Mouse (Mus musculus): Measurements from ENCODE around the gene 9330161L09Rik. TPM values are rescaled to one million over a fixed set of nuclear protein-coding genes. Genes with fewer than 3 reads are reported as not detected.

The 9330161L09Rik gene
- polyA plus RNA-seq, 1 experiment, result not detected

- whole genome bisulfite sequencing, result 72% methylated on average over 4 of the region's 4 CpGs
These were observed 30.8 kb downstream of the 9330161L09Rik start for GRCm38 (mm10) chr12:103376774-103377173.

GRCm38 (mm10) chr12:103376124-103376523 lies 31.5 kb downstream of the 9330161L09Rik start:
- no peak for TF ChIP-seq POLR2A (IDR thresholded peaks at IDR 0.05; ENCODE audit: borderline replicate concordance, control insufficient read depth, low read depth, low read length)
- TF ChIP-seq CTCF (IDR thresholded peaks at IDR 0.05; ENCODE audit: control insufficient read depth, insufficient read depth, low read length), result no peak
- WGBS, result 70% methylated on average over 5 of the region's 5 CpGs

More at GRCm38 (mm10) chr12:103376774-103377173, 30.8 kb downstream of the 9330161L09Rik start:
- Histone ChIP-seq H3K27ac (ENCODE audit: control insufficient read depth, insufficient read depth, low read depth, low read length, poor library complexity) (no peak overlapping the region), H3K4me1 (ENCODE audit: control insufficient read depth, insufficient read depth, low read length) (peaks cover 1% of the 10 kb centered on the region; the same call in 1 of the 2 replicates), H3K4me3 (replicated peaks; ENCODE audit: control insufficient read depth, low read depth, low read length) (no peak overlapping the region)
- TF ChIP-seq POLR2A (IDR thresholded peaks at IDR 0.05; ENCODE audit: borderline replicate concordance, control insufficient read depth, low read depth, low read length) (no peak), CTCF (IDR thresholded peaks at IDR 0.05; ENCODE audit: control insufficient read depth, insufficient read depth, low read length) (no peak)

GRCm38 (mm10) chr12:103373530-103374236 lies 33.9 kb downstream of the 9330161L09Rik start:
- H3K4me1 ChIP-seq (ENCODE audit: control insufficient read depth, insufficient read depth, low read length), result peaks cover 1% of the 10 kb centered on the region; the same call in 1 of the 2 replicates
- TF ChIP-seq POLR2A (IDR thresholded peaks at IDR 0.05; ENCODE audit: borderline replicate concordance, control insufficient read depth, low read depth, low read length) (no peak), CTCF (IDR thresholded peaks at IDR 0.05; ENCODE audit: control insufficient read depth, insufficient read depth, low read length) (no peak)
- H3K27ac ChIP-seq (ENCODE audit: control insufficient read depth, insufficient read depth, low read depth, low read length, poor library complexity), result no peak overlapping the region
- no peak overlapping the region for H3K4me3 ChIP-seq (replicated peaks; ENCODE audit: control insufficient read depth, low read depth, low read length)
- 56% methylated on average over 8 of the region's 8 CpGs for WGBS

More at GRCm38 (mm10) chr12:103376124-103376523, 31.5 kb downstream of the 9330161L09Rik start:
- Histone ChIP-seq H3K4me3 (replicated peaks; ENCODE audit: control insufficient read depth, low read depth, low read length) (no peak overlapping the region), H3K27ac (ENCODE audit: control insufficient read depth, insufficient read depth, low read depth, low read length, poor library complexity) (no peak overlapping the region), H3K4me1 (ENCODE audit: control insufficient read depth, insufficient read depth, low read length) (peaks cover 1% of the 10 kb centered on the region; the same call in 1 of the 2 replicates)

- no peak overlapping the region for H3K27ac ChIP-seq (ENCODE audit: control insufficient read depth, insufficient read depth, low read depth, low read length, poor library complexity)
- TF ChIP-seq POLR2A (IDR thresholded peaks at IDR 0.05; ENCODE audit: borderline replicate concordance, control insufficient read depth, low read depth, low read length) (no peak), CTCF (IDR thresholded peaks at IDR 0.05; ENCODE audit: control insufficient read depth, insufficient read depth, low read length) (peak; percentile 79)
- no peak overlapping the region for H3K4me3 ChIP-seq (replicated peaks; ENCODE audit: control insufficient read depth, low read depth, low read length)
- H3K4me1 ChIP-seq (ENCODE audit: control insufficient read depth, insufficient read depth, low read length), result peaks cover 1% of the 10 kb centered on the region; the same call in 1 of the 2 replicates
- WGBS, result 21% methylated on average over 6 of the region's 6 CpGs
These were observed 35.9 kb downstream of the 9330161L09Rik start for GRCm38 (mm10) chr12:103371711-103372110.

GRCm38 (mm10) chr12:103370861-103371260 lies 36.8 kb downstream of the 9330161L09Rik start:
- 84% methylated on average over 4 of the region's 4 CpGs for WGBS
- no peak overlapping the region for H3K4me3 ChIP-seq (replicated peaks; ENCODE audit: control insufficient read depth, low read depth, low read length)
- TF ChIP-seq POLR2A (IDR thresholded peaks at IDR 0.05; ENCODE audit: borderline replicate concordance, control insufficient read depth, low read depth, low read length) (no peak), CTCF (IDR thresholded peaks at IDR 0.05; ENCODE audit: control insufficient read depth, insufficient read depth, low read length) (no peak)
- peaks cover 1% of the 10 kb centered on the region; the same call in 1 of the 2 replicates for H3K4me1 ChIP-seq (ENCODE audit: control insufficient read depth, insufficient read depth, low read length)
- H3K27ac ChIP-seq (ENCODE audit: control insufficient read depth, insufficient read depth, low read depth, low read length, poor library complexity), result no peak overlapping the region

- Histone ChIP-seq H3K4me1 (ENCODE audit: control insufficient read depth, insufficient read depth, low read length) (peaks cover 1% of the 10 kb centered on the region; the same call in 1 of the 2 replicates), H3K4me3 (replicated peaks; ENCODE audit: control insufficient read depth, low read depth, low read length) (no peak overlapping the region)
- 50% methylated on average over 2 of the region's 2 CpGs for WGBS
These were observed 38.8 kb downstream of the 9330161L09Rik start for GRCm38 (mm10) chr12:103368777-103369176.

GRCm38 (mm10) chr12:103368326-103368669 lies 39.3 kb downstream of the 9330161L09Rik start:
- 52% methylated on average over 7 of the region's 7 CpGs for WGBS
- H3K4me3 ChIP-seq (replicated peaks; ENCODE audit: control insufficient read depth, low read depth, low read length), result no peak overlapping the region

More at GRCm38 (mm10) chr12:103368777-103369176, 38.8 kb downstream of the 9330161L09Rik start:
- H3K27ac ChIP-seq (ENCODE audit: control insufficient read depth, insufficient read depth, low read depth, low read length, poor library complexity), result no peak overlapping the region
- TF ChIP-seq POLR2A (IDR thresholded peaks at IDR 0.05; ENCODE audit: borderline replicate concordance, control insufficient read depth, low read depth, low read length) (no peak), CTCF (IDR thresholded peaks at IDR 0.05; ENCODE audit: control insufficient read depth, insufficient read depth, low read length) (no peak)

GRCm38 (mm10) chr12:103367620-103368325 lies 39.8 kb downstream of the 9330161L09Rik start:
- Histone ChIP-seq H3K4me3 (replicated peaks; ENCODE audit: control insufficient read depth, low read depth, low read length) (no peak overlapping the region), H3K4me1 (ENCODE audit: control insufficient read depth, insufficient read depth, low read length) (no peaks in the 10 kb centered on the region), H3K27ac (ENCODE audit: control insufficient read depth, insufficient read depth, low read depth, low read length, poor library complexity) (no peak overlapping the region)
- TF ChIP-seq POLR2A (IDR thresholded peaks at IDR 0.05; ENCODE audit: borderline replicate concordance, control insufficient read depth, low read depth, low read length) (no peak), CTCF (IDR thresholded peaks at IDR 0.05; ENCODE audit: control insufficient read depth, insufficient read depth, low read length) (peak; percentile 63)
- 23% methylated on average over 18 of the region's 18 CpGs for WGBS

More at GRCm38 (mm10) chr12:103368326-103368669, 39.3 kb downstream of the 9330161L09Rik start:
- Histone ChIP-seq H3K27ac (ENCODE audit: control insufficient read depth, insufficient read depth, low read depth, low read length, poor library complexity) (no peak overlapping the region), H3K4me1 (ENCODE audit: control insufficient read depth, insufficient read depth, low read length) (no peaks in the 10 kb centered on the region)
- TF ChIP-seq CTCF (IDR thresholded peaks at IDR 0.05; ENCODE audit: control insufficient read depth, insufficient read depth, low read length) (no peak), POLR2A (IDR thresholded peaks at IDR 0.05; ENCODE audit: borderline replicate concordance, control insufficient read depth, low read depth, low read length) (no peak)

Measured in bone marrow, adult 2 months (tissue).